Mouse (Mus musculus): Measurements from ENCODE around the gene Ywhaq. TPM values are rescaled to one million over a fixed set of nuclear protein-coding genes. Genes with fewer than 3 reads are reported as not detected.

Gene Ywhaq
- 100 to 1,000 TPM; 146 to 156 TPM for total RNA-seq (2021)
- long read RNA-seq, experiment 1, transcript Ywhaq-202 (6 exons, 2,197 nt) = major isoform, 220 of 311 reads
- long read RNA-seq, experiment 1, transcript Ywhaq-201 (5 exons, 2,110 nt) = minor isoform, 34 of 311 reads
- long read RNA-seq, experiment 1, partial matches to known transcripts = 2 of 311 reads
- long read RNA-seq, experiment 1, other reads (novel, unspliced or antisense) = 54 of 311 reads
- long read RNA-seq, experiment 2, transcript Ywhaq-201 (5 exons, 2,110 nt) = minor isoform, 42 of 294 reads
- long read RNA-seq, experiment 2, transcript Ywhaq-202 (6 exons, 2,197 nt) = major isoform, 196 of 294 reads
- long read RNA-seq, experiment 2, partial matches to known transcripts = 2 of 294 reads
- long read RNA-seq, experiment 2, other reads (novel, unspliced or antisense) = 53 of 294 reads

DNA sequence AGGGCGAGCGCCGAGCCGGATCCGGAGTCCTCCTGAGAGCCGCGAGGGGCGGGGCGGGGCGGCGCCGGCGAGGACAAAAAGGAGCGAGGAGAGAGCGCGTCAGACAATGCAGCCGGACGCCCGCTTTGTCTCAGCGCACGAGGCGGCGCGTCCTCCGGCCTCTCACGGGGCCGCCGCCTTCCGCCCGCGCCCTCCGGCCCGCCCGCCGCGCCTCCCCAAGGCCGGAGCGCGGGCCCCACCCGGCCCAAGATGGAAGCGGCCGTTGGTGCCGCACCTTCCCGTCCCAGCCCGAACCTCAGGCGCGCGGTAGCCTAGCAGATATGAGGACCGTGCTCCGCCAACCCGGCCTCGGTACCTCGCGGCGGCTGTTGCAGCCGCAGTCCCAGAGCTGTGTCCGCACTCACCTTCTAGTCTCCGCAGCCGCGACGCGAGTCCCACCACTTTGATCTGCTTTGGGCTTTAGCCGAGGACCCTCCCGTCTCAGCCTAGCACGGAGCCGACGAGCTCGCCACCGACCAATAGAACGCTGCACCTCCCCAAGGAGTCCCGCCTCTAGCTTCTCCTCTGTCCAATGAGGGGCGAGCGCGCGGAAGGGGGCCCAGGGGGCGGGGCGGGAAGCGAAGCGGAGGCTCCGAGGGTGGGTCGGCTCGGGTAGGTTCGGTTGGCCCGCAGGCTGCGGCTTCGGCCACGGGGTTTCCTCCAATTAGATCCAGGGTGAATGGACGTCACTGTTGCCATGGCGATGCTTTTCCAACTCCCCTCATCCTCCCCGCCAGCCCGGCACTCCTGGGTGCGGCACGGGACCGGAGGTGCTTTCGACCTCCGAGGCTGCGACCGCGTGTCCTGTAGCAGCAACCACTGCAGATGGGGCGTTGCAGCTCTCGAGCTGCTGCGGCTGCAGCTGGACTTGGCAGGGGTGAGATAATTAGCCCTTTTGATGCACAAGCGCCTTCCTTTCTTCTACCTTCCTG, at the start of gene Ywhaq:
Gene Ywhaq (minus strand): TSS at position 538 of the 971 bp plus-strand sequence.
- peak; percentile 92 to 96 for DNase-seq (ENCODE audit: low spot score in 2 of 2)

DNA sequence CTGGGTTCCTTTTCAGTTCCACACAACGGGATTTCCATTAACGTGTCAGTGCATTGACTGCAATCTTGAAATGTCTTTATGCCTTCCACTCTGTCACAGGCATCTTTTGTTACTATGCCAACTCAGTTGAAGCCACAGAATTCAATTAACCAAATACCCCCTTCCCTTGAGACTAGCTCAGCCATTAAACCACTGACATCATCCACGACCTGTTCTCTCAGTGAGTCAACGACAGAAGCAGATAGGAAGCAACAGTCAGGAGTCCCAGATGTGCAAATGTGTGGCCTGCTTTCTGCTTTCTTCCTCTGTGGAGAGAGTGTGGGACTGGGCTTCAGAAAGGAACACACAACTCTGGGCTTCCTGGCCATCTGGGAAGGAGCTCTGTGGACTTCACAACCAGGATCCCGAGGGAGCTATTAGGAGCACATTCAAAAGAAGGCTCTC, 46.0 kb upstream of the Ywhaq start:
- DNase-seq (ENCODE audit: low spot score in 2 of 2) = no peak

DNA sequence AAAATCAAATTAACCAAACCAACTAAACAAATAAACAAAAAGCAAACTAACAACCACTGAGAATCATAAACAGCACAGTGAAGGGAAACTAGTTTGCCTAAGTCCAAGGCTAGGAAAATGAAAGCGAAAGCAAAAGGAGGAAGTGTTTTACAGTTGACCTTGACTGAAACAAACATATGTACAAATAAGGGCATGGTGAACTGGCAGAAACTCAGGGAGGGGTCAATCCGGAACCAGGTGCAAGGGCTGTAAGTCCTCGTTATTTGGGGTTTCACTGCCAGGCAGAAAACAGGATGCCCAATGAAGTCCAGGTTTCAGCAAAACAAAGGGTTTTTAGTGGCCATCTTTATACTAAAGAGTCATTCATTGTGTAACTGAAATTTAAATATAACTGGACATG, 45.2 kb upstream of the Ywhaq start:
- DNase-seq (ENCODE audit: low spot score in 2 of 2) = no peak

DNA sequence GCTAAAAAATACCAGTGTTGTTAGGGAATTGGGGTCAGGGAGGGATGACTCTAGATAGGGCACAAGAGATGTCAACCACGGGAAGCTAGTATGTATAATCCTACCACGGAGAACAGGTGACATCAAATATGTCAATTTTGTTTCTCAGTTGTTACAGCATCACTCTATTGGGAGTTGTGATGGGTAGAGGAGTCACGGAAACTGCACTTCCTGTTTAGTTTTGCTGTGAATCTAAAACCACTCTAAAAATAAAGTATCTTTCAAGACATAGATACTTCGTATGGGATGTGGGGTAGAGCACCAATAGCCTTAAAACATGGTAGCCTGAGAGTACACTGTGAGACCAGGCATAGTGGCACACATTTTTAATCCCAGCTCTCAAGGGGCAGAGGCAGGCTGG, 42.2 kb upstream of the Ywhaq start:
- no peak for DNase-seq (ENCODE audit: low spot score in 2 of 2)

DNA sequence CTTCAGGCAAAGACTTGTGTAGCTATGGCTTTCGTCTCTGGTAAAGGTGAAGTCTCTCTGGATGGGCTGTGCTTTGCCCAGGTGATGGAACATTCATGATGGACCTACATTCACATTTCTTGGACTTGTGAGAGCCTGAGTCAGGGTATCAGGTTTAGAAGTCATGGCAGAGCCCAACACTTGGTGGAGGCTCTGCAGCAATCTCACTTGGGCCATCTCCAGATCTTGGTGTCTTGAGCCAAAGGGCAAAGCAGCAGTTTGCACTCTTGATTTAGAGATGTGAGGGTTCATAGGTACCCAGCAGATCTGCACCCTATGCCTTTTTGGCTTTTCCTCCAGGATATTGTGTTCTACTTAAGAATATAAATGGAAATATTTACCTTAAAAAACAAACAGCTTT, 38.6 kb upstream of the Ywhaq start:
- DNase-seq (ENCODE audit: low spot score in 2 of 2) = no peak

DNA sequence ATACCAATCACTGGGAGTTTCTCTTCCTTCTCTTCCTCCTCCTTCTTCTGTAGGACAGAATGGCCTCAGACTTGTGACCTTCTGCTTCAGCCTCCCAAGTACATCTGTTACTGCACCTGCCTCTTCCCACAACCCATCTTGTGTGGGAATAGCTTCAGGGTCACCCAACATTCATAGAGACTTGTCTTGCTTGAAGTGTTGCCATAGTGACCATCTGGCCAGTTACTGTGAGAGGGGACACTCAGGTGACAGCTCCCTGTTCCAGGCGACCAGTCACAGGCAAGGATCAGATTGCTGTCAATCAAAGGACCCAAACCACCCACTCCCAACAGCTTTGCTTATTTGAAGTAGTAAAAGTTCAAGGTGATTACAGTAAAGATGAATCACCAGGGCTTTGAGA, 34.3 kb upstream of the Ywhaq start:
- no peak for DNase-seq (ENCODE audit: low spot score in 2 of 2)

DNA sequence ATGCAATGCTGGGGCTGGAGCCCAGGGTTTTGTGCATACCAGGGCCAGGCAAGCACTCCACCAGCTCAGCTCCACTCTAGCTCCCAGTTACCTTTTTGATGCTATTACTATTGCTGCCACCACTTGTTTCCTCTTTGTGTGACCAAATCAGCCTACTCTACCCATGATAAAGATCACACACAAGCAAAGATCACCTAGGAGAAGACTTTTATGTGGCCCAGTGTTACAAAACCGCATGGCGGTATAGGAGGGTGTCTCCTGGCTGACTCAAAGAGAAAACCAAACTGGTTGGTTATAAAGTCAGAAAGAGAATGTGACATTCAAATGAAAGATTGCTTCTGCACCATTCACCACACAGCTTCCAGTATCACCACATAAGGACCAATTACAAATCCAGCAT, 33.9 kb upstream of the Ywhaq start:
- no peak for DNase-seq (ENCODE audit: low spot score in 2 of 2)

DNA sequence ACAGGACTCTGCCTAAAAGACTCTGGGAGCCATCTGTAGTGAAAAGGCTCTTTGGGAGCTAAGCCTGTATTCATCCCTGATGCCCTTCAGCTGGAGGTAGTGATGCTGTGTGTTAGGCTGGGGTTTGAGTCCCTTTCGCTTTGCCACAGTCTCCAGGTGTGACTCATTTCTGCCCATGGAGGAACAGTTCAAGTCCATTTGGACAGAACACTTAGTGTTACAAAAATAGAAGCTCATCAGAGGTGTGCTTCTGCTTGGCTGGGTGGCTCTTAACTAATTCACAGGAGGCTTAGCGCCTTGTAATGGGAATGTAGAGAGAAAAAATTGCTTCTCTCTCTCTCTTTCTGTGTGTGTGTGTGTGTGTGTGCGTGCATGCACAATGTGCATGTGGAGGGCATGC, 26.3 kb upstream of the Ywhaq start:
- DNase-seq (ENCODE audit: low spot score in 2 of 2) = no peak

DNA sequence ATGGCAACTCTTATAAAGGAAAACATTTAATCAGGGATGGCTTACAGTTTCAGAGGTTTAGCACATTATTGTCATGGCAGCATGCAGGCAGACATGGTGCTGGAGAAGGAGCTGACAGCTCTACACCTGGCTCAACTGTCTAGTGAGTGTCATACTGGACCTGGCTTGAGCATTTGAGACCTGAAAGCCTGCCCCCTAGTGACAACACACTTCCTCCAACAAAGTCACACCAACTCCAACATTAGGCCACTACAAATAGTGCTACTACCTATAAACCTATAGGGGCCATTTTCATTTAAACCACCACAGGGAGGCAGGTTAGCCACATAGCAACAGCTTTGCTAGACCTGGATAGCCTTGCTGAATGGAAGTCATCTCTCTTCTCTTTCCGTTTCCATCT, 24.4 kb upstream of the Ywhaq start:
- no peak for DNase-seq (ENCODE audit: low spot score in 2 of 2)

DNA sequence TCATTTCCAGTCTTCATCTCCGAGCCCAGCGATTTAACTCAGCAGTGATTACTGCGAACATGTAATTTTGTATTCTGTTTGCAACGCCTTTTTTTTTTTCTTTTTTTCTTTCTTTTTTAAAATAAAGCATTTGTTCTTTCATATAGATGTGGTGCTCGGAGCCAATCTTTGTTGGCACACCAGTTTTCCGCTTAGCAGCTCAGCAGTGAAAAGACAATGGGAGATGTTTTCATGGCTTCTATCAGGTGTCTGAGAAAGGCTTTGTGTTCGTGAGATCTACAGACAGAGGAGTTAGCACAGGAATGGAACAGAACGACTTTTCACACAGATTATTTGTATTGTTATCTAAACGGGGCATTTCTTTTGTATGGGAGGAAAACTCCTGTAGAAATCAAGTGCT, 22.0 kb upstream of the Ywhaq start:
- no peak for DNase-seq (ENCODE audit: low spot score in 2 of 2)

DNA sequence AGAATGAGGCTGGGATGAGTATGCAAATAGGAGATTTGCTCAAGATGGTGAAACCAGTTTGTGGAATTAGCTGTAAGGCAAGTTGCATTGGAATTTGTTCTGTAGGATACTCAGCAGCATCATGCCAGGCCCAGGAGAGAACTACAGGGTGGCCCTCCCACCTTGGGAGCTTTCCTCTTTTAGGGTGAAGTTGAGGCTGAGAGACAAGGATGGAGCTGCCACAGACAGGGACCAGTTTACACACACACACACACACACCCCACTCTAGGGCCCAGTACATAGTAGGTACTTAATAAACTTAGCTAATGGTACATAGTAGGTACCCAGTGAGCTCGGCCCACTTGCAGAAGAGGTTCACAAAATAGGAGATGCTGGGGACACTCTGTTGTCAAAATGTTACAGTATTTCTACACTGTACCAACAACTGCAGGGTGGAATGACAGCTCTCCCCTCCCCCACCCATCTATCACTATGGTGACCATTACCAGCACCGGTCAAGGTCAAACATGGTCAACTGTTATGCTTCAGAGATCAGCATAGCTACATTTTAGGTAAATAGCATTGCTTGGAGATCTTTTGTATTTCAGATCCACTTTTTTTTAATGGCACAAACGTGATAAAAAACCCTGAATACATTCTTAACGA, 21.4 kb upstream of the Ywhaq start:
- DNase-seq (ENCODE audit: low spot score in 2 of 2) = no peak

DNA sequence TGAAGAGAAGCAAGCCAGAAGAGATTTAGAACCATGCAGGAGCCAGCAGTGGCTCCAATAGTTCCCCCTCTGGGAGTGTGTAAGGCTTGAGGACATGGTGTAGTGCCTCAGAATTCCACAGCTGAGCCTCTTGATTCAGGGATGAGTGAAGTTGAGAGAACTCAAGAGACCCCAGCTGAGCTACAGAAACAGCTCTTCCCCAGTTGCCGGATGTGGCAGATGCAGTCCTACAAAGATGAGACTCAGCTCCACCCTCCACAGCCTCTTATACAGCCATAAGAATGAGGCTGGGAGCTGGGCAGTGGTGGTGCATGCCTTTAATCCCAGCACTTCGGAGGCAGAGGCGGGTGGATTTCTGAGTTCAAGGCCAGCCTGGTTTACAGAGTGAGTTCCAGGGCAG, 20.9 kb upstream of the Ywhaq start:
- no peak for DNase-seq (ENCODE audit: low spot score in 2 of 2)

DNA sequence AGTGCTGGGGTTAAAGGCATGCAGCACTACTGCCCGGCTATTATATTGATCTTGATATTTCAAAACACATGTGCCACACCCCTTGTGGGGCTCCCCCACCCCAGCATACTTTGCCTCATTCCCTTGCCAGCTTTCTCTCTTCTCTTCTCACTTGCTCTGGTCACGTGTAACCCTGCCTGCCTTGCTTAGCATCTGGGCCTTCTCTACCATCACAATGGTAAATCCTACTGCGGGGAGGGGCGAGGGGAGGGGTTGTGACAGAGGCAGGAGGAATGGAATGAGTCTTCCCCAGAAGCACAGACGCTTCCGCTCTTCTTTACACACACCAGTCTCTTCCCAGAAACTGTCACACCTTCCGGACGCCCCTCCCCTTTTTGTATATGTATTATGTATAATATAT, 14.5 kb upstream of the Ywhaq start:
- no peak for DNase-seq (ENCODE audit: low spot score in 2 of 2)

DNA sequence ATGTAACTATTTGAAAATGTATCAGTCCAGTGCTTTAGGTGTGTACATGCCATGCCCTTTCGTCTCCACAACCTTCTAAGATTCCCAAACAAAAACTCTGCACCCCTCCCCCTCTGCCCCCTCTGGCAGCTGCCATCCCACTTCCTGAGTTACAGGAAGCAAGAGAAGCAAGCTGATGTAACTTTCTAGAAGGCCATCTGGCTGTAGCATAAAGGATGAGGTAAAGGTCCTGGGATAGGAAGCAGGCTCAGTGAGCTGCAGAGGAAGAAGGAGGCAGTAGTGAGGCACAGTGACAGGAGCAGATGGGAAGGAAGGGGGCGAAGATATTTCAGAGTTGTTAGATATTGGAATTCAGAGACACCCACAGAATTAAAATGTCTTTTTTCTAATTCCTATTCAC, 13.6 kb upstream of the Ywhaq start:
- DNase-seq (ENCODE audit: low spot score in 2 of 2) = no peak

DNA sequence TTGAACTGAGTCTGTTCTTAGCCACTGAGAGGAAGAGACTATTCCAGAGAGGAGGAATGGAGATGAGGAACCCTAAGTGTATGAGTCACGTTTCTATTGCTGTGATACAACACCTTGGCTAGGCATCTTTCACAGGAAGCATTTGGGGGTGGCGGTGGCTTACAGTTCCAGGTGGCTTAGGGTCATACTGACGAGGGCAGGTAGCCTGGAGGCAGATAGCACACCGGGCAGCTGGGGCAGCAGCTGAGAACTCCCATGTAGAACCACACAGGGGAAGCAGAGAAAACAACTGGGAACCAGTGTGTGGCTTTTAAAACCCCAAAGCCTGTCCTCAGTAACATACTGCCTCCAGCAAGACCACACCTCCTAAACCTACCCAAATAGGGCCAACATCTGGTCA, 12.7 kb upstream of the Ywhaq start:
- DNase-seq (ENCODE audit: low spot score in 2 of 2) = no peak

DNA sequence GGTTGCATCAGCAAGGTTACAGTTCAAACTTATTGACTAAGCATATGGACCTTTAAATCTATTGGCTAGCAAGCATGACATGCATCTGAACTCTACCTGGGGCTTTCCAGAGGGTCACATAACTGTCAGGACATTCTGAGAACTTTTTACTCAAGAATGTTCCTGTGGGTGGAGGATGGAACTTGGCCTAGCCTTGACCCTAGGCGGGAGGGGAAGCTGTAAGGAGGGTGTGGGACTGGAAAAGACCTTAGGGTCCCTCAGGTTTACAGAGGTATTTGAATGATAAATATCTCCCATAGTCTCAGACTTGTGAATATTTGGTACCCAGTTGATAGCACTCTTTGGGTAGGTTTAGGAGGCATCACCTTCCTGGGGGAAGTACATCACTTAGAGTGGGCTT, 11.6 kb upstream of the Ywhaq start:
- no peak for DNase-seq (ENCODE audit: low spot score in 2 of 2)

DNA sequence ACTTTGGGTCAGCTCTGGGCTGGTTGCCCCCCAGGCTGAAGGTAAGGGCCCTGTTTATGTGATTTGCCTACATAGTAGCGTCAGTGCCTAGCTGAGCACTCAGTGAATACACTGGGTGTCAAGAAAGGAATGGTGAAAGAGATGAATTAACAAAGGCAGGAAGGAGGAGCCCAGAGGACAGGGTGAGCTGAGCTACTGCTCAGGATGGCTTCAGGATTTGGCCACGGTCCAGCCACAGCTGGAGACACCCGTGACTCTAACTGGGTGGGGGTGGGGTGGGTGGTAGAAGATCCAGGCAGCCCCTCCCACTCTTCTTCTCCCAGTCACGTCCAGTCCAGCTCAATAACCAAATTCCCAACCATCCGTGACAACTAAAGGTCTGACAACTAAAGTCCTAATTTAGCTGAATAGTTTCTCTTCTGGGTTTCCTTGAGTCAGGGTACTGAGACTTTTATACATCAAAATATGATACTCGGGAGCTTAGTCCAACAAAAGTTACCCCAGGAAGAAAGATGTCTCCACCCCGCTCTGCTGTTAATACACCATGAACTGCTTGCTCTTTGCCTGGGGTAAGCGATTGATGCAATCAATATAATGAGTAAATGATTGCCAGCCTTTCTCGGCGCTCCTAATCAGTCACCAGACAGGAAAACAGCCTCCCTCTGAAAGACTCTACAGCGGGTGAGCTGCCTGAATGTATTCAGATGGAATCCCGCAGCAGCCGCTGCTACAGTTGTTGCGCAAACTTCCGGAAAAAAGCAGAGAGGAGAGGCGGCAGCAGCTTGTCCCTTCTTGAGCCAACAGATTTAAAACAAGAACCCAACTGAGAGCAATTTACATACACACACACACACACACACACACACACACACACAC, 8.9 kb upstream of the Ywhaq start:
- peak in 1 of 2 experiments; percentile 55 for DNase-seq (ENCODE audit: low spot score in 2 of 2)

DNA sequence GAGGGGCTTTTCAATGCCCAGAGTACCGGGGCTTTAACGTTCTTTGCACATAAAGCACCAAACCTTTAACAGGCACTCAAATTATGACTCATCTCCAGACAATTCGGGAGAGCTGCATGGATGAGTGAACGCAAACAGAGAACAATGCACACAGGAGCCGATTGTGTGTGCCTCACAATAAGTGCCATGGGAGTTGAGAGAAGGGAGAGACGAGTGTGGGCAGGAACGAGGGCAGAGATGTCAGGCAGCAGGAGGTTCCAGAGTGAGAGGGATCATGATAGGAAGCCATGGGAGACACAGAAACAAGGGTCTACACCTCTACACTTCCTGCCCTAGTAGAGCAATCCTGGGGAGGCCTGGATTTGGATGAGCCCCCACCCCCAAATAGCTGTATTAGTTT, 7.2 kb upstream of the Ywhaq start:
- DNase-seq (ENCODE audit: low spot score in 2 of 2) = no peak

DNA sequence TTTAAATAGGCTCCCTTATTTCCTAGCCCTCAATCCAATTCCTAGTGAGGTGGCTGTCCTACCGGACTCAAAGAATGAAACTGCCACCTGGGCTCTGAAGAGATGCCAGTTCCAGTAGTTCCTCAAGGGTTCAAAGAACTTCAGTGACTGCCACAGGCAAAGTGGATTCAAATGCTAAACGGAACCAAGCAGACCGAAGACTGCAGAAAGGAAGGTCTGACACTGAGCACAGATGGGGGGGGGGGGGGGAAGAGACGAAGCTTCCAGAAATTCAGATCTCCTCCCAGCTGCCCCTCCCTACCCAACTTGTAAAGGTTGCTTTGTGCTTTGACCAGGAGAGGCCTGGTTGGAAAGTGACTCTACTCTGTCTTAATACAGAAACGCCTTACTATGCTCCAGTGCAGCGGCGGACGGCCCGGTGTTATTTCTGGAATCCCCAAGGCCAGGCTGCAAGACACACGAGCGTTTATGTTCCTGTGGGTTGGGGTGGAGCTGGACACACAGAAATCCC, 1.2 kb upstream of the Ywhaq start:
- DNase-seq (ENCODE audit: low spot score in 2 of 2) = peak in 1 of 2 experiments; percentile 13

DNA sequence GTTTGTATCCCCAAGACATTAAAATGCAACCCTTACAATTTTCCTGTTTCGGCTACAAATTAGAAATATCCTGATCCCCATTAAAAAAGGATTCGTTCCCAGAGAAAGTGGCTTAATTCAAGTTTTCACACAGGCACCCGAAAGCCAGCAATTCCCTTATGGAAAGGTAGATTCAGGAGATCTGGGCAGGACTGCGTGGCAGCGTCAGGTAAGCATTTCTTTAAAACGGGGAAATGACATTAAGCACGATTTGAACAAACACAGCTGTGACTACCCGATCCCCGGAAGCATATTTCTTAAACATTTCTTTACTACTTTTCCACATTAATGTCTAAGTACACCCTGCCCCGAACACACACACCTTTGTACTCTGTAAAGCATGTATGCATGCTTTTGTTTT, 646 bp upstream of the Ywhaq start:
- DNase-seq (ENCODE audit: low spot score in 2 of 2) = no peak

All from gastrocnemius, postnatal 4 days (tissue).